Mouse (Mus musculus): Measurements from ENCODE around the gene Brd3.
"Not testable (repeated sequence)": the region's sequence is repeated elsewhere in the genome, so short reads cannot be mapped to it uniquely, and the experiment has no call there.

The Brd3 gene

GRCm38 (mm10) chr2:27506658-27507057 lies 804 bp downstream of the Brd3 start:
- DNase-seq: not testable (repeated sequence)

GRCm38 (mm10) chr2:27505539-27505938 lies 1.9 kb downstream of the Brd3 start:
- no peak for DNase-seq

GRCm38 (mm10) chr2:27504113-27504885 lies 3.2 kb downstream of the Brd3 start:
- DNase-seq: no peak

- DNase-seq: no peak
These were observed 11.0 kb downstream of the Brd3 start for GRCm38 (mm10) chr2:27496391-27497028.

- no peak for DNase-seq
These were observed 13.5 kb downstream of the Brd3 start for GRCm38 (mm10) chr2:27493971-27494370.

GRCm38 (mm10) chr2:27490939-27491338 lies 16.5 kb downstream of the Brd3 start:
- no peak for DNase-seq

GRCm38 (mm10) chr2:27488362-27488761 lies 19.1 kb downstream of the Brd3 start:
- DNase-seq: no peak

- no peak for DNase-seq
These were observed 20.0 kb downstream of the Brd3 start for GRCm38 (mm10) chr2:27487336-27488049.

GRCm38 (mm10) chr2:27486725-27487124 lies 20.7 kb downstream of the Brd3 start:
- DNase-seq: no peak

- DNase-seq: no peak
These were observed 25.1 kb downstream of the Brd3 start for GRCm38 (mm10) chr2:27482265-27482861.

- no peak for DNase-seq
These were observed 27.1 kb downstream of the Brd3 start for GRCm38 (mm10) chr2:27480367-27480766.

- DNase-seq: no peak
These were observed 27.6 kb downstream of the Brd3 start for GRCm38 (mm10) chr2:27479821-27480220.

- DNase-seq: no peak
These were observed 30.9 kb downstream of the Brd3 start for GRCm38 (mm10) chr2:27476303-27477192.

- DNase-seq: peak; percentile 90
These were observed 31.8 kb downstream of the Brd3 start for GRCm38 (mm10) chr2:27475495-27476302.

GRCm38 (mm10) chr2:27474621-27475484 lies 32.6 kb downstream of the Brd3 start:
- peak; percentile 38 for DNase-seq

GRCm38 (mm10) chr2:27473911-27474310 lies 33.6 kb downstream of the Brd3 start:
- DNase-seq: no peak

GRCm38 (mm10) chr2:27473061-27473765 lies 34.2 kb downstream of the Brd3 start:
- no peak for DNase-seq

GRCm38 (mm10) chr2:27471170-27471584 lies 36.3 kb downstream of the Brd3 start:
- DNase-seq: no peak

- DNase-seq: no peak
These were observed 36.9 kb downstream of the Brd3 start for GRCm38 (mm10) chr2:27470535-27470934.

GRCm38 (mm10) chr2:27469991-27470355 lies 37.5 kb downstream of the Brd3 start:
- DNase-seq: no peak
